Mouse (Mus musculus) c-Kit-negative CD71-positive TER-119-positive erythroid progenitor cells, embryonic 14.5 days (primary cell): ENCODE data around the gene Nus1.

ENCODE experiments used
- DNase-seq: peaks from one replicate; pipeline ENCODE4 v3.0.0-alpha.2; 2013; ENCODE audit warnings: low read depth, low spot score

Nus1 gene

DNA sequence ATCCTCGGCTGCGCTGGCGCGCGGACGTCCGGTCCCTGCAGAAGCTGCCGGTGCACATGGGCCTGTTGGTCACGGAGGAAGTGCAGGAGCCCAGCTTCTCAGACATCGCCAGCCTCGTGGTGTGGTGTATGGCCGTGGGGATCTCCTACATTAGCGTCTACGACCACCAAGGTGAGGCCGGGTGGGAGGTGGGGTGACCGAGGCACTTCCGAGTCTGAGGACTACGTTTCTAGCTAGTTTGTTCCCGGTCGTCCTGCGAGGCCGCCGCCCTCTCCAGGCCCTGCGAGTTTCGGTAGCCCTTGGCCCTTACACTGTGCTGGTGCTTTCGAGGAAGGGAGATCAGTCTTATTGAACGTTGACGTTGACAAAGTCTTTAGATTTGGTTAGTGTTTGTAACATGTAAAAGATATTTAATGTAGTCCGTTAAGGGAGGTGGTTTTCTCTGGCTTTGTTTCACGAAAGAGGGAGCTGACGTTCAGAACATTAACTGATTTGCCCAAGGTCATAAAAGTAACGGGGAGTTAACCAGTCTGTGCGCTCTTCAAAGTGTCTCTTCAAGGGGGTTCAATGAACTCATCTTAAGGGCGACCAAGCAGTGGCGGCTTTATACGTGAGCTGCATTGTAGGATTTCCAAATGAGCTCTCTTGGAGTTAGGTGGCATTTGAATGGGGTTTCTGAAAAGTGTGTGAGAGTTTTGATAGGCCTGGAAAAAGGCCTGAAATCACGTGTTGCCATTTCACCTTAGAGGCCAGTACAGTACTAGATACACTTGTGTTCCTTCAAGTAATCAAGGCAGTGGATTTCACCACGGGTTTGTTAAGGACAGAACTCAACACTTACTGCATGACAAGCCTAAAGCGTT is 882 bp downstream of the Nus1 start:
- peak; percentile 12 for DNase-seq

DNA sequence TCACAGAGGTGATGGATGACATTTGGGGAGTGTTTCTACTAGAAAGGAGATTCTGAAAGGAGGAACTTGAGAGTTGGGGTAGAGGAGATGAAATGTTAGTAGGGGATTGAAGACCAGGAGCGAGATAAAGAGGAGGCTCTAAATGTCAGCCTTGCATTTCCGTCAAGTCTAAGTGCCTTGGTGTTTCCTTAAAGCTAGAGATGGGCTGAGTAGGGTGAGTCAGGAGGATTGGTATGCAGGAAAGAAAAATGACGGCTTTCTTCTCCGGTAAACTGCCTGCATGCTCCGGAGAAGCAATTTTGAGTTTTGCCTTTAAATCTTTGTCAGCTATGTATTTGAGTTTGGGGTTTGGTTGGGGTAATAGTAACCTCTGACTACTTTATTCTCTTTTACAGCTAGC is 1.6 kb downstream of the Nus1 start:
- no peak for DNase-seq

DNA sequence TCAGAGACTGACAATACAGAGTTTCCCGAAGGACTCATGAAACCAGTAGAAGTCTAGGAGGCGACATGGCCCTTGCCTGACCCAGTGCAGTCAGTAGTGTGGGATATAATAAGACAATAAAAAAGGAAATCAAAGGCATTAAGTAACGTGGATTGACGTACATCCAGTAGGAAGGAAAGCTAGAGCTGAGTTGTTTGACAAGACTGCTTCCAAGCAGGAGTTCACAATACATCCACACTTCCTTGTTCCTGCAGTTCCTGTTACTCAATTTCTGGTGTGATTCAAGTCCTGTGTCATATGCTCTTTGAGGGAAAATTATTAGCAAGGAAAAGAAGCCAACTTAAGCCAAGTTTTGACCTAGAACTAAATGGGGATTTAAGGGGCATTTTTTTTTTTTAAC is 2.1 kb downstream of the Nus1 start:
- DNase-seq = no peak

DNA sequence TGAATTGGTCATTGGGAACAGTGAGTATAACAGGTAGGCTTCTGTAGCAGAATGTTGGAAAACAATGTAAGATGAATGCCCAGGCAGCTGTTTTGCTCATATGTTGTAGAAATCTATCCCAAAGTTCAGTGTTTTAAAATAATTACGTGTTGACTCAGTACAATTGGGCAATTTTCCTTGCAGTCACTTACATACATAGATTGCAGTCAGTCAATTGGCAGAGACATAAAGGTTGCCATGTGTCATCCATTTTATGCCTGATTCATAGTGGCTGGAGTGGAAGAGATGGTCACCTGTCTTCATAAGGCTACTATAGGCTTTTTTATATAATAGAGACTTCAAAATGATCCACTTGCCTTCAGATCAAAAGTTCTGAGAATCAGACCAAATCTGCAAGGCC is 3.2 kb downstream of the Nus1 start:
- DNase-seq = no peak

DNA sequence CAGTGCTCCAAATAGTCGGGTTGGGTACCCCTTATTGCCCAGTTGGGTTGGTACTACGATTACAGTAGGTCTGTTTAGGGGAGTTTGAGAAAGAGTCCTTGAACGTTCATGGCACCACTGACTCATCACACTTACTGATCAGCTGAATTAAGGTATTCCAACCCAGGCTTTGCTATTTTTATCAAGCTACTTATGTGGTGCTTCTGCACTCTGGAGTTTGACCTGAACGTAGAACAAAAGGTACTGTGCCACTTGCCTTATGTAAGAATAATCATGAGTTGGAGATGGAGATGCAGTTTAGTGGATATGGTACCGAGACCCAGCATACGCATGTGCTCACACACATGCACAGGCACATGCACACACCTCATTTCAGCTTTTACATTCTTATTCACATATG is 4.4 kb downstream of the Nus1 start:
- DNase-seq = no peak

DNA sequence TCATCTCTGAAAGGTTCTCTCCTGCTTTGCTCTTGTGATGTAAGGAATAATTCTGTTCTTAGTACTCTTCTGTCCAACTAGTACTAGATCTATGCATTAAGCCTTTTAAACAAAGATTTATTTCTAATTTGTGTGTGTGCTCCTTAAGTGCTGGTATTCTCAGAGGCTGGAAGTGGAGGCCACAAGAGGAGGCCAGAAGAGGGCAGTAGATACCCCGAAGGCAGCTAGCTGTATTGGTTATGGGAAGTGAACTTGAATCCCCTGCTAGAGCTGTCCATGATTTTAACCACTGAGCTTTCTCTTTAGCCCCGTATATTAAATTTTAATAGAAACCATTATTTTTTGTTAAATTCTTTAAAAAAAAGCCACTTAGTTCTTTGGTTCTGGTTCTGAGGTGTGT is 5.8 kb downstream of the Nus1 start:
- no peak for DNase-seq

DNA sequence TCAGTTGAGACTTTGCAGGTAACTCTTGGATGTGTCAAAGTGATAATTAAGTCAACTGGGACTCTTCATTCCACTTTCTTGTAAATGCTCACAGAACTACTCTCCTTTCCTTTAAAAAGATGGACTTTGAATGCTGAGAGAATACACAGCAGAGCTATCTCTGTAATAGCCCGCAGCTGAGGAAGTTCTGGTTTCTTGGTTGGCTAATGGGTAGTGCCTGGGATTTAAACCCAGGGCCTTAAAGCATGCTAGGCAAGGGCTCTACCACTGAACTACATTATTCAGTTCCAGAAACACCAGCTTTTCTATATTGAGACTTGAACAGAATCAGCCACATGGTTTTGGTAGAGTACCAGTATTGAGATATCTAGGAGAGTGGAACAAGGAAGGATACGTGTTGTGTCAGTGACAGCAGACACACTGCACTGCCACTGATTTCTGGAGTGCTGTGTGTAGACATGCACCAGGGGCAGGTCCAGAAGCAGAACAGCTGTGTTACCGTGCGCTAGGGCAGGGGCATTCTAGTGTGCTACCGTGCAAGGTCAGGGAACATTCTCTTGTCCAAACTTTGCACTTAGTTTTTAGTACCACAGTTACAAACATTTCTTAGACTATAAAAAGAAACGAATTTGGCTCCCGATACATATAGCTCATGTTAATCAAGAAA is 9.1 kb downstream of the Nus1 start:
- DNase-seq = no peak

DNA sequence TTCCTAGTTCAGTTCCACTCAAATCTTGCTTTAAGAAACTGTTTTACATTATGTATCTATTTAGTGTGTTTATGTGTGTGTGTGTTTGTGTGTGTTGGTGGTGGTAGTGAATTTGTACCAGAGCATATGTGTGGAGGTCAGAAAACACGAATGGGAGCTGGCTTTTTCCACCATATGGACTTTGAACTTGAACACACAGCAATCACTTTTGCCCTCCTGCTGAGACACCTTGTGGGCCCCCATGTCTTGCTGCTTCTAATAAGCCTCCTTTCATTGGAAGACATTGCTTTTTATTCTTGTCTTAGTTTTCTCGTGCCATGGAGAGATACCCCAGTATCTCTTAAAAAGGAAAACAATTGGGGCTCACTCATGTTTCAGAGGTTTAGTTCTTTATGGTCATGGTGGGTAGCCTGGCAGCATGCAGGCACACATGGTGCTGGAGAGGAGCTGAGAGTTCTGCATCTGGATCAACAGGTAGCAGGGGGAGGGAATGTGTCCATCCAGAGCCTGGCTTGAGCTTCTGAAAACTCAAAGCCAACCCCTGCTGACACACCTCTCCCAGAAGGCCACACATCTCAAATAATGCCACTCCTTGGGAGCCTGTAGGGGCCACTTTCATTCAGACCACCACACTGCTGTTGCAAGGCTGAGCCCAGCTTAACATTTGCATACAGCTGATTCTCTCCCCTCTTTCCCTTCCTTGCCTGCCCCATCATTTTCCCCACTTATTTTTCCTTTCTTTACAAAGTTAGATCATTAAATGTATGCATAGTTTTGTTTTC is 10.5 kb downstream of the Nus1 start:
- DNase-seq = no peak

DNA sequence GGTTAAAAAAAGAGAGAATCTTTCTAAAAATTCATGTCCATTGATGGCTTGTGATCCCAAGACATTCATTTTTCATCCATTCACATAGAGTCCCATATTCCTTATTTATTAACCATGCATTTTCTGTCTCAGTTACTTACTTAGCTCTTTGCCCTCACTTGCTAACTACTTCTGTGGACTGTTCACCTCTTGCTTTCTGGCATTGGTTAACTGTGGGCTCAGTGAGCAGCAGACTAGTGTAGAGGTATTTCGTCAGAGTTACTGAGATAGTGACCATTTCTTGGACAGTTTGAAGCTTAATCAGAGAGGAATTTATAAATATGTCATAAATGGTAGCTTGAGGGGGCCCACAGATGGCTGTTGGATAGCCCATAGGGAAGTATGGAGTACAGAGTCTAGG is 13.6 kb downstream of the Nus1 start:
- DNase-seq = no peak

DNA sequence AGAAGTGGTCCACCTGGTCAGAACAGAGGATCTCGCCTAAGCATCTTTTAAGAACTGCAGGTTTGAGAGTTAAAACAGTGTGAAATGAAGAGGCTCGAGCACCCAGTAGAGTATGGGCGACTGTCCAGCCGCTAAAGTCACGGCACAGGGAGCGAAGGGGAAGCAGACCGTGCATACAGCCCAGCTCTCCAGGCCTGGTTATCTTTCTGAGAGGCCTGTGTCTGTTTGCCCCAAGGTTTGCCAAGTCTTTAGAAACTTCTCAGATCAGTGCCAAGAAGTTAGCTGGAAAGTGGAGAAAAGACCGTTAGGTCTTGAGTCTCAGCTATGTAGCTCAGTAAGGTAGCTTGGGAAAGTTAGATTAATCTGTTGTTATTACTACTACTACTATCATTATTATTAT is 17.5 kb downstream of the Nus1 start:
- DNase-seq = no peak

DNA sequence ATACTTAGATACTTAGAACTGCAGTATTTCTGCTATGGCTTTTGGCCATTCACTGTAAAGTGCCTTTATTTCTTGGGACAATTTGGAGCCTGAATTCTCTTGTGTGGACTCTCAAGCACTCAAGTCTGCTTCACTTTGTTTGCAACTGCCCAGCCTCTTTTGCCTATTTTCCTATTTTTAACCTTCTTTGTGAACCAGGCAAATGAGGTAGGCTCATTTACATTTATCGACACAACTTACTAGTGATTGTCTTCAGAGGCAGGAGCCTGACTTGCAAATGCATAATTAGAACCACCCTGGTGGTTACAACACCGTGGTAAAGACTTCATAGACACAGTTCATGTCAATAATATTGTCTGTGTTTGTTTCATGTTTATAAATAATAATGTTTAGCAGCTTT is 43.3 kb downstream of the Nus1 start:
- DNase-seq = no peak

DNA sequence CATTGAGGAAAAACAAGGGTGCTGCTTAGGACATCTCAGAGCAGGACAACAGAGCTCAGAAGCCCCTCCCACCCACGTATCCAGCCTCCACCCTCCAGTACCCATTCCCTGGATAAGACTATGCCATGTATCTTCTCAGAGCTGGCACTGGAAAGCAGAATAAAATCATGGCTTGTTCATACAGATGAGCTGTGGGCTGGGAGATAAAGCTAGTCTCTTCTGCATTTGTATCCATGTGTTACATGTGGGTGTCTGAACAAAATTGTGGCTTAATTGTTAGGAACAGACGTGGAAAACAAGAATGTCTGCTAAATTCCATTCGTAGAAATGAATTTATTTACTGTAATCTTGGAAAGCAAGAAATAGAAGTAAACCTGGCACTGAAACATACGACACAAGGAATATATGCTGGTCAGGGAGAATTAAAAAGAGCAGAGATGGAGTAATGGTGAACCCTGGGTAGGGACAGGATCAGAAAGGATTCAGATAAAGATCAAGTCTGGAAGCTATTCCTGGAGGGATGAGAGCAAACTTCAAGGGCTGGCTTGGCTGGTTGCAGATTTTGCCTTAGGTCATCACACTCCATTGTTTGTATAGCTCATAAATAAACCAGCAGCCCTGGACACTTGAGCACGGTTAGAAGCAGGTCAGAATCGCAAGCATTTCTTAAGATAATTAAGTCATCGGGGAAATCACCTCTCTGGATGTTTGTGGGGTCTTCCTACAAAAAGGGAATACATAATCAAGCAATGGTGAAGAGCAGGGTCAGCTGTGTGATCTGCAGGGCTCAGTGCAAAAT is 46.8 kb downstream of the Nus1 start:
- DNase-seq = no peak

DNA sequence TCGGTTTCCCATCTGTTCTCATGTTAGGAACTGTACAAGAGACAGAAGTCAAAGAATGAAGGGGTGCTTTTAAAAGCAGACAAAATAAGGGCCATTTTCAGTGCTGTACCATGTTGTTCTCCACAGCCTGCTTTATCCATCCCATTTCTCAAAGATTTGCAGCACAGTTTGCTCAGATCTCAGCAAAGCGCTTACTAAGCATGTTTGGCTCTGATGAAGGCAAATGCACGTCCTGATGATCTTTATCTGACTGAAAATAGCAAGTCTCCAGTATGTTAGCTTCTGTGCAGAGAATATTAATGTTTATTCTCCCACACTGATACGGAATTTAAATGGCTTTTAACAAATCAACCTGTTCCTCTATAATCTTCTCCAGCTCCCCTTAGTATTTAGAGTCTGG is 54.2 kb downstream of the Nus1 start:
- no peak for DNase-seq
